Mouse (Mus musculus): ENCODE results near the gene Camkk1. TPM values are rescaled to one million over a fixed set of nuclear protein-coding genes. Genes with fewer than 3 reads are reported as not detected.

Camkk1 gene
- polyA plus RNA-seq (2012; rRNA removed), result 6.5 and 6.8 TPM in 2 replicates

DNA sequence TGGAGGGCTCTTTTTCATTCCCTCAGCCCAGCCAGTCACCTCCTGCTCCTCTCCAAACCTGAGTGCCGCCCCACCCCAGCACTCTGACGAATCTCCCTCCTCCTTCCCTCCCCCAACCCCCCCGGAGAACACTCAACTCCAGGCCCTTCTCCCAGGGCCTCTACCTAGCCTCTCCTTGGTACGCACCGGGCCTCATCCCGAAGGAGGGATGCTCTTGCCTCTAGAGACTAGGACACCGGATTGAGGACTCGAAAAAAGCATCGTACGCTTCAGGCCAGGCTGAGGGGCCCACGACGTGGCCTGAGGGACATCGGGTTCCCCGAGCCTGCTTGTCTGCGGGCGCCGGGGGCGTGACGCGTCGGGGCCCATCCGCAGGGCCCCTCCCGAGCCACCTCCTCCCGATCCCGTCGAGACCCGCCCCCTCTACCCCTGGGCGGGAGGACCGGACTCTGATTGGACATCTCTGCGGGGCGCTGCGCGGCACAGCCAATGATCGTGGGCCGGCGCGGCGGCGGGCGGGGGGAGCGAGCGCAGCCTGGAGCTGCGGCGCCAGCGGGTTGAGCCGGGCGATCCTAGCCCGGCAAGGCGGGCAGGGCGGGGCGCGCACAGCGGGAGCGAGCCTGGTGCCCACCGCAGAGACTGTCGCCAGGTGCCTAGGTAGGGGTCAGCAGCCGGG is at the start of gene Camkk1:
Gene Camkk1 (plus strand): TSS at position 538 of the 676 bp plus-strand sequence.
- DNase-seq (ENCODE audit: low read depth), result no peak

DNA sequence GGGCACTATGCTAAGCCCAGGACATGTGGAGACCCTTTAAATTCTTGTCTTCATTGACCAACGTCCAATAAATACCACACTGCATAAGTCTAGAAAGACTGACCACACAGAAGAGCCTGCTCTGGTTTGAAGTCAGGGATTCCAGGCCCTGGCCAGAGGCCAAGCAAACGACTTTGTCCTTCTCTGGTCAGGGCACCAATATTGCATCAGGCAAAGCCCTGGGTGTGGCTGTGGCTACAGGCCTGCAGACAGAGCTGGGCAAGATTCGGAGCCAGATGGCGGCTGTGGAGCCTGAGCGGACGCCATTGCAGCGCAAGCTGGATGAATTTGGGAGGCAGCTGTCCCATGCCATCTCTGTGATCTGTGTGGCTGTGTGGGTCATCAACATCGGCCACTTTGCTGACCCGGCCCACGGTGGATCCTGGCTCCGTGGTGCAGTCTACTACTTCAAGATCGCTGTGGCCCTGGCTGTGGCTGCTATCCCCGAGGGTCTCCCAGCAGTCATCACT is 43.8 kb upstream of the Camkk1 start:
- DNase-seq (ENCODE audit: low read depth), result no peak

DNA sequence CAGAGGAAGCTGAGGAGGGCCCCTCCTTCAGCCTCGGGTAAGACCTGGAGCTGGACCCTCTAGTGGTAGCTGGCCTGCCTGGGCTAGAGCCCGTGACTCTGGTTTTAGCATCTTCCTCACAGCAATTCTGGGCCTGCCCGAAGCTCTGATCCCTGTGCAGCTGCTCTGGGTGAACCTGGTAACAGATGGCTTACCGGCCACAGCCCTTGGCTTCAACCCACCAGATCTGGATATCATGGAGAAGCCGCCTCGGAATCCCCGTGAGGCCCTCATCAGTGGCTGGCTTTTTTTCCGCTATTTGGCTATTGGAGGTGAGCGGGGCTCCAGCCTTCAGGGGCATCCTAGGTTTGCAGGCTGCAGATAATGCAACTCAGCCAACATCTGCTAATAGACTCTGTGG is 36.3 kb upstream of the Camkk1 start:
- DNase-seq (ENCODE audit: low read depth), result no peak

DNA sequence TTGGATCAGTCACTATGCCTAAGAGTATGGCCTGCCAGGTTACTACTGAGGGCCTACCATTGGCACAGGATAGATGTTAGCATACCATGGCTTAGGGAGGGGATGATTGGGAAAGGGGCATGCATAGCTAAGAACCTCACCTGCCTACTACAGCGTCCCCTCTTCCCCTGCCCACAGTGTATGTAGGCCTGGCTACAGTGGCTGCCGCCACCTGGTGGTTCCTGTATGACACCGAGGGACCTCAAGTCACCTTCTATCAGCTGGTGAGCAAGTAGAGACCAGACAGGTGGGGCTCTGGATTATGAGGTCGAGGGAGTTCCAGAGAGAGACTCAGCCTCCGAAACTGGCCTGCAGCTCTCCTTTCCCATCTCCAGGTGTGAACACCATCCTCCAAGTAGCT is 35.5 kb upstream of the Camkk1 start:
- DNase-seq (ENCODE audit: low read depth), result no peak

DNA sequence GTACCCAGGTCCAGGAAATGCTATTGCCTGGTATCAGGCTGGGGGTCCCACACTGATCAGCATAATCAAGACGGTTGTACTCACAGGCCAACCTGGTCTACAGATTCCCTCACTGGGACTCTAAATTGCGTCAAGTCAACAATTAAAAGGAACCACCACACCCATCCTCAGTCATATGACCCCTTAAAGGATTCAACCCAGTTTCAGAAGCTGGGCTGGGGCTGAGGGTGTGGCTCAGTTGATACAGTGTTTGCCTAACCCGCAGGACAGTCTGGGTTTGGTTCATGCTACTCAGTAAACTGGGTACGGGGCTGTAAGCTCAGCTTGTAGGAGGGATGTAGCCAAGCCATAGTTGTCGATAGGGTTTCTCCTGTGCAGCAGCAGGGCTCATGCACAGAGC is 32.1 kb upstream of the Camkk1 start:
- no peak for DNase-seq (ENCODE audit: low read depth)

DNA sequence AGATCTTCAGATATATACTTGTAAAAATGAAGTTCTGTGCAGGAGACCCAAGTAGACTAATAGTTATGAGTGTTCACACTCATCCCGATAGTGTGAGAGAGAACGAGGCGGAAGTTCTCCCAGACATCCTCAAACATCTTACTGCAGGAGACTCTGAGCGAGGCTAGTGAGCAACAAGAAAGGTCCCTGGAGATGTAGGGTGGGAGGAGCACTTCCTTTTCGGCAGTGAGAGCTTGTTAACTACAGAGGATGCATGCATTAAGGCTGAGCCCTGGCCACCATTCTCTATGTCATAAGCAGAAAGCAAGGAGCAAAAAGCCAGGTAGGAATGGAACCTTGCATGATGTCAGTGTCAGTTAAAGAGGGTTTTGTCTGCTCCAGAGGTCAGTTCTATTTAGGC is 31.6 kb upstream of the Camkk1 start:
- no peak for DNase-seq (ENCODE audit: low read depth)

DNA sequence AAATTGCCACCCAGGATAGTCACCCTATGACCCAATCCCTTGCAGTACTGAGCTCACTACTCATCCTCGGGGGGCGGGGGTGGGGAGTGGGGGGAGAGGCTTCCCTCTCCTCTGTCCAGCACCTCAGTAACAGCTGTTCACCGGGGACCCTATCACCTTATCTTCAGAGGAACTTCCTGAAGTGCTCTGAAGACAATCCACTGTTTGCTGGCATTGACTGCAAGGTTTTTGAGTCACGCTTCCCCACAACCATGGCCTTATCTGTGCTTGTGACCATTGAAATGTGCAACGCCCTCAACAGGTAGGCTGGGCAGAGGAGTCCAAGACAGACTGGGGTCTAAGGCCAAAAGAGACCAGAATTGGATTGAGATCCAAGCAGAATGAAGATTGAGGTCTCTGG is 31.0 kb upstream of the Camkk1 start:
- DNase-seq (ENCODE audit: low read depth), result no peak

DNA sequence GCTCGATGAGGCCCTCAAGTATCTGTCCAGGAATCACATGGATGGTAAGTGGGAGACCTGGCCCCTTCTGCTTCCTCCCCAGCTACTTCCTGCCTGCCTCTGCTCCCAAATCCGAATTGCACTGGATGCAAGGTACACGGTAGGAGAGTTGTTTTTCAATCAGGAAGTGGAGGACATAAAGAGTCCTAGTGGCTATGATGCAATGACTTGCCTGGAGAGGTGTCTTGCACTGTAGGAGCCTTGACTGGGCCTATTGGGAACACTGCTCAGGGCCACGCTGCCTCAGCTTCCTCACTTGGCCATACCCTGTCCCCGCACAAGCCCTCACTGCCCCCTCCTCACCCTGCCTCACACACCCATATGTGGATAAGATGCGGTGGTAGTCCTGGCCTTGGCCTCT is 29.8 kb upstream of the Camkk1 start:
- DNase-seq (ENCODE audit: low read depth), result no peak

DNA sequence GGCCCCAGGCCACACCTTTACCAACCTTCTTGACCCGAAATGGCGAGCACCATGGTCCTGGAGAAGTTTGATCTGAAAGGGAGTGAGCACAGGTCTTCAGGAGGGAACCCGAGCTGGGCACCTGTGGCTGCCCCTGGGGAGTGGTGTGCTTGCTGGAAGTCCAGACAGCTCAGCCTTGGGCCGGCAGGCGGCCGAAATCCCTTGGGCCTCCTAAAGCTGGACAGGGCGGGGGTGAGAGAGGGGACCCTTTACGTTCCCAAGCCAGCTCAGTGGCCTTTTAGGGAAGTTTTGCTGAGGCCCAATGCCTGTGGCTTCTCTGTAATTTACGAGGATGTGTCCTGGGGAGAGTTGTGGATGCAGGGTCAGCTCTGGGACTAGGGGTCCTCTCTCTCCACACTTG is 28.1 kb upstream of the Camkk1 start:
- DNase-seq (ENCODE audit: low read depth), result no peak

DNA sequence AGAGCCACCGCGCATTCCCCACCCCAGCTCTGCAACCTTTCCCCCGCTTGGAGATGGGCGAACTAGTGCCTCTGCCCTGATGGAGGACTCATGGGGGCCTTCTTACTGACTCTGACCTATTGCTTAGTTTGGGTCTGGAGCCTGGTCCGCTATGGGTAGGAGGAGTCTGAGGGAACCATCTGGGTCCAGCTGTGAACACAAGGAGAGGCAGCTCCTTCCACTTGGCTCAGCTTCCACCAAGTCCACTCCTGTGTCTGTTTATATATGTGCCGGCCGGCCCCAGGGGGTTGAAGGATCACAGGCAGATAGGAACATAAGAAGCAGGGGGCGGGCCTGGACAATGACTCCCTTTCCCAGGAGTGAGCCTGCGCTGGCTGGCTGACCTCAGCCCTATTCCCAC is 26.8 kb upstream of the Camkk1 start:
- DNase-seq (ENCODE audit: low read depth), result no peak

DNA sequence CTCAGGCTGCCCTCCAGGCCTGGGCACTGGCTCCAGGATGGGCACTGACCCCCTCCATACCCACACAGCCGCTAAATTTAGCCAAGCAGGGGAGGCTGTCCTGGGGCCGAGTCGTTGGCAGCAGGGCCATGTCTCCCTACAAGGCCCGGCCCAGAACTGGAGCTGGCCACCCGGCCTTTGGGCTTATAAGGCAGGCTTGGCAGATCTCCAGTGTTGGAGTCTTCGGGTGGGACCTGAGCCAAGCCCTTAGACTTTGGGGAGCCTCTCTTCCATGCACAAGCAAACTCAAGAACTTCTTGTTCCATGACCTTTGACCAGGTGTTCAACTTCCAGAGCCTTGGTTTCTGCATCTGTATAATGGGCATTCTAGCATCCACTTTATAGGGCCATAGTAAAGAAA is 22.5 kb upstream of the Camkk1 start:
- no peak for DNase-seq (ENCODE audit: low read depth)

DNA sequence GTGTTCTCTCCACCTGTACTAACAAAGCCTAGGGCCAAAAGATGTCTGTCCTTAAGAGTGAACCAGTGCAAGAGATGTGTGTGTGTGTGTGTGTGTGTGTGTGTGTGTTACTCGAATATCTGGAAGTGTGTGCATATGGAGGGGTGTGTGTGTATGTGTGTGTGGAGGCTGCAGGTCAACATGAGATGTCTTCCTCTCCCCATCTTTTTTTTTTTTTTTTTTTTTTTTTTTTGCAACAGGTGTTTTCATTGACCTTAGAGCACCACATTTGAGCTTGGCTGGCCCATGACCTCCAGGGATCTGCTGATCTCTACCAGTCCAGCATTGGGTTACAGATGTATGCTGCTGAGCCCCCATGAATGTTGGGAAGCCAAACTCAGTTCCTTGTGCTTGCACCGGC is 22.0 kb upstream of the Camkk1 start:
- DNase-seq (ENCODE audit: low read depth), result no peak

DNA sequence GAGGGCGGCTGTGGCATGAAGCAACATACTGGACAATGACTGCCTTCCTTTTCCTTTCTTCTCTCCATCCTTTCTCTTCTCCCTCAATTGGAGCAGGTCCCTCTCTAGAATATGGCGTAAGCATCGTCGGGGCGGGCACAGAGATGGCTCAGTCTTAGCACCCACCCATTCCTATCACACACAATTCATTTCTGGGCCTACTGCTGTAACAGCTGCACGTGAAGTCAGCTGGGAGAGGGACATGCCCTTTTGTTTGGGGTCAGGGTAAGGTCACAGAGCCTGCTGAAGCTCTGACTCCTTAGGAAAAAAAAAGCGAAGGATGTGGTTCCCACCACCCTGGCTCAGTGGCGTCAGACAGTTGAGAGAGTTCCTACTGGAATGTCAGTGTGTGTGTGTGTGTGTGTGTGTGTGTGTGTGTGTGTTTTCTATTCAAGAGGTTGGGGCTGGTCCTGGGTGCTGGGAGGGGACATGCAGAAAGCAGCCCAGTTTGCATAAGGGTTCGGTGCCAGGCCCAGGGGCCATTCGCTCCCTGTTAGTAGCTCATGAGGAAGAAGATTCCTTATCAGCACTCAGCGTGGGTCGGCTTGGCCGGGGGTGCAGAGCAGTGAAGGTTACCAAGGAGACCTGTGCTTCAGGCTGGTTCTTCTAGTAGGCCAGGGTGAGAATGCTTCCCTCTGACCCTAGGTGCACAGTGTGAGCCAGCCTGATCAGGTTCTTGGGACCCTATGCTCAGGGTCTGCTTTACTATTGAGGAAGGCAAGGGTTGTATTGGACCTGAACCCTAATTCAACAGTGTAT is 21.1 kb upstream of the Camkk1 start:
- no peak for DNase-seq (ENCODE audit: low read depth)

DNA sequence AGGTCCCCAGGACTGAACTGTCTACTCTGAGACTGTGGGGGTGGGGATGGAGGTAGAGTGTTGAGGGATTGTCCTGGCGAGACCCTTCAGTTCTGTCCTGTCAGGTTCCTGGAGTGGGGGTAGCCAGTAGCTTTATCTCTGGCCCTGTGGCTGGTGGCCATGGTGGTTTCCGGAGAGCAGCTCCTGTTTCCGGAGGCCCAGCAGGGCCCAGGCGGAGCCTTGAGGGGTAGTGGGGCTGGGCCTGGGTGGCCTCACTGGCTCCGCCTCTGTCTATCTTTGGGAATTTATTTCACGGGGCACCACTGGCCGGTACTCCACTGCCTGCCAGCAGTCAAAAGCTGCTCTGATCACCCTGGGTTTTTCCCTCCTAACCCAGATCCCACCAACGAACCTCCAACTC is 20.0 kb upstream of the Camkk1 start, which contains the start of gene P2rx1:
Gene P2rx1 (plus strand): TSS at position 333 of the 400 bp plus-strand sequence.
- DNase-seq (ENCODE audit: low read depth), result no peak

DNA sequence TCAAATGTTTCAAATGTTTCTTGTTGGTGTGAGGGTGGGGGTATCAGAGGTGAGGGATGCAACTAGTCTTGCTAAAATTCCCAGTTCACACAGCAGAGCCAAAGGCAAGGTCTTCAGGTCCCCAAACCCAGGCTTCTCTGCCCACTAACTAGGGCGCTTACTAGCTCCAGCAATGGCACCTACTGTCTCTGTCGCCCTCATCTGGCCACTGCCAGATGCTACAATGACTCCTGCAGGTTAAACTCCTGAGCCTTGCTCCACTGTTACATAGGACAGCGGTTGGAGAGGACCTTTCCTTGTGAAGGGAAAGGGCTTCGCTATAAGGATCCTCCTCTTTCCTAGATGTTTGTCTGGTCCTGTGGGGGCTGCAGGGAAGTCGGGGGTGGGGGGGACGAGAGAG is 17.8 kb upstream of the Camkk1 start:
- DNase-seq (ENCODE audit: low read depth), result no peak

DNA sequence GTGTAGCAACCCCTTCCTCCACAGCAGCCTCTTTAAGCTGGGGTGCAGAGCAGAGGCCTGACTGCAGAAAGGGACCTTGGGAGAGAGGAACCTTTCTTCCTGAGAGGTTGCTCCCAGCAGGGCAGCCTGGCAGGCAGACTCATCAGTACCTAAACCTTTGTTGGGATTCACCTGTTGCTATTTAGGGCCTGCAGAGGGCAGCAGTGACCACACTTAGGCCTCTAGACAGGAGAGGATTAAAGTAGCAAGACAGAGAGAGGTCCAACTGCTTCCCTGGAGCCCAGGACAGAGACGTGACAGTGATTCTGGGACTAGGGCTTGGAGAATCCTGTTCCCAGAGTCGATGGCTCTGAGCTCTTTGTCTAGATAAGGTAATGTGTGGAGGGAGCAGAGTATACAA is 12.4 kb upstream of the Camkk1 start:
- no peak for DNase-seq (ENCODE audit: low read depth)

DNA sequence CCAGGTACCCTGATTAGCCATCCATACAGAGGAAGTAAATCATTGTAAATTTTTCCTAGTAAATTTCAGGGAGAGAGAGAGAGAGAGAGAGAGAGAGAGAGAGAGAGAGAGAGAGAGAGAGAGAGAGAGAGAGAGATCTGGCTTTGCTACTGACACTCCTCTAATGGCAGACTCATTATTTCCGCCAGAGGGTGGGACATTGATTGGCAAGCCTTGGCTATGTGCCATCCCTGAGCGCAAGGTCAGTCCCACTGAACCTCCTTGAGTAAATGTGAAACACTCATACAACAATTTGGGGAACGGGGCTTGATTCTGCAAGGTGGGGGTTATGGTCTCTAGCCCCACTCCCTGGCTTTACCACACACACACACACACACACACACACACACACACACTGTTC is 11.7 kb upstream of the Camkk1 start:
- DNase-seq (ENCODE audit: low read depth), result no peak

DNA sequence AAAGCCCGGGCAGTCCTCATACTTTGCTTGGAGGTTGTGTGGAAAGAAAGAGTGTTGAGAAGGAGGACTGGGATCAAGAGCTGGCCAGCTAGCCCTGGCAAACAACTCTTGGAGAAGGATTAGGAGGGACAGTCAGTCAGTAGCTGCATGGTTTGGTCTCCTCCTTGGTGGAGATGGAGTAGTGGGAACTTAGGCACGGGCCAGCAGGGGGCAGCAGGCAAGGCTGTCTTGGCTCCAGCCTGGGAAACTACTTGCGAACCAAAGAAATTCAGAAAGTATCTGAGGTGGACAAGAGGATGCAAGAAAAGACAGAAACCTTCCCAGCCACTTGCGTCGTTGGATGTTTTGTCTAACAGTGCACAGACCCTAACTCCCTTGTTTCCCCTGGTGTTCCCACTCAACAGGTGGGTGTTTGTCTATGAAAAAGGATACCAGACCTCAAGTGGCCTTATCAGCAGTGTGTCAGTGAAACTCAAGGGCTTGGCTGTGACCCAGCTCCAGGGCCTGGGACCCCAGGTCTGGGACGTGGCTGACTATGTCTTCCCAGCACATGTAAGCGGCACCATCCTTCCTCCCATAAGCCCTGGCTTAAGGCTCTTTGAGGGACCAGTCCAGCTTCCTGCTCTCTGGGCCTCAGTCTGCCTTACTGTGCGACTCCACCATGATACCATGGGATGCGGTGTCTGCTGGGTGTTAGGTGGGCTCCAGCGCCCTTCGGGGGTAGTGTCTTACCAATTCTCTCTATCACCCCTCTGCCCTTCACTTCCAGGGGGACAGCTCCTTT is 10.9 kb upstream of the Camkk1 start:
- DNase-seq (ENCODE audit: low read depth), result no peak

DNA sequence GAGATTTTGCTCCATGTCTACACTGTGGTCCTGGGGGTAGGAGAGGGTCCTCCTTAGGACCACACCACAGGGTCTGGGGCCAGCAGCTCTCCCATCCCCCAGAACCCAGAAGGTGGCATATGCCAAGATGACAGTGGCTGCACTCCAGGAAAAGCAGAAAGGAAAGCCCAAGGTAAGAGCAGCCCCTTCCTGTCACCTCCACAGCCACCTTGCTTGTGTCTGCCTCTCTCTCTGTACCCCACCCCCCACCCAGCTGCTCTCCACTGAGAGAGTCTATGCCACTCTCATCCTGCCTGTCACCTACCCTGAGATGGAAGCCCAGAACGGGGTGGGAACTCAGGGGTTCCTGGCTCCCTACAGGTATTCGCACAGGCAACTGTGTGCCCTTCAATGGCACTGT is 10.0 kb upstream of the Camkk1 start:
- no peak for DNase-seq (ENCODE audit: low read depth)

DNA sequence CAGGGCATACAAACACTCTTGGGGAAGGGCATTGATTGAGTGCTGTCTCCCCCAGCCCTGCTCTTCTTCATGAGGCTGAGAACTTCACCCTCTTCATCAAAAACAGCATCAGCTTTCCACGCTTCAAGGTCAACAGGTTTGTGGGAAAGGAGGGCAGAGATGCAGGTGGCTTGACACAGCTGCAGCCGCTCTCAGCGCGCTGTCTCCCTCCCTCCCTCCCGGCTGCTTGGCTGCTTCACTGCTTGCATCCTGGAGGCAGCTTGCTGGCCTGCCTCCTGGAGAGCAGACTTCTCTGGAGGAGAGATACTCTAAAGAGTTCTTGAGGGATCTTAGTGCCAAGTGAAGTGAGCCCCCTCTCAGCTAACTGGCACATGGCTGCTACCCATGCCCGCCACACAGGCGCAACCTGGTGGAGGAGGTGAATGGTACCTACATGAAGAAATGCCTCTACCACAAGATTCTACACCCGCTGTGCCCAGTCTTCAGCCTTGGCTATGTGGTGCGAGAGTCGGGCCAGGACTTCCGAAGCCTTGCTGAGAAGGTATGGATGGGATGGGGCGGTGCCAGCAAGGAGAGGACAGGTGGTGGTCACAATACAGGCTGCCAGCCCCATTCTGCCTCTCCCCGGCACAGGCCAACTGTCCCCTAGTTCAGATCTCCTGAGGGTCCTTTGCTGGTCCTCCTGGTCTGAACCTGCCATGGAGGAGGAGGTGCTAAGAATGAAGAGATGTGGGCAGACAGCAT is 9.1 kb upstream of the Camkk1 start:
- no peak for DNase-seq (ENCODE audit: low read depth)

DNA sequence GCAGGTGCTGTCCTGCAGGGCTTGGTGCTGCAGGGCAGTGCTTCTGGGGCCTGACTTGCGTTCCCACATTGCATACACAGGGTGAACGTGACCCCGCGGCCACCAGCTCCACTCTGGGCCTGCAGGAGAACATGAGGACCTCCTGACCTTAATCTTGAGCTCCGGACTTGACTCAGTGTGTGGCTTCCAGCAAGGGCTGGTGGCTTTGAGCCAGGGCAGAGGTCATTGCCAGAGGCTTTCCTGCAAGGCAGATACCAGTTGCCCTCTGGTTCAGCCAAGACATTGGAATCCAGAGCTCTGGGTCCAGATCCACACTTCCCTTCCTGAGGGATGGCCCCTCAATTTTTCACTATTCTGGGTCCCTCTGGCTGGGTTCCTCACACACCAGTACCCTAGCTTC is 4.8 kb upstream of the Camkk1 start:
- no peak for DNase-seq (ENCODE audit: low read depth)

DNA sequence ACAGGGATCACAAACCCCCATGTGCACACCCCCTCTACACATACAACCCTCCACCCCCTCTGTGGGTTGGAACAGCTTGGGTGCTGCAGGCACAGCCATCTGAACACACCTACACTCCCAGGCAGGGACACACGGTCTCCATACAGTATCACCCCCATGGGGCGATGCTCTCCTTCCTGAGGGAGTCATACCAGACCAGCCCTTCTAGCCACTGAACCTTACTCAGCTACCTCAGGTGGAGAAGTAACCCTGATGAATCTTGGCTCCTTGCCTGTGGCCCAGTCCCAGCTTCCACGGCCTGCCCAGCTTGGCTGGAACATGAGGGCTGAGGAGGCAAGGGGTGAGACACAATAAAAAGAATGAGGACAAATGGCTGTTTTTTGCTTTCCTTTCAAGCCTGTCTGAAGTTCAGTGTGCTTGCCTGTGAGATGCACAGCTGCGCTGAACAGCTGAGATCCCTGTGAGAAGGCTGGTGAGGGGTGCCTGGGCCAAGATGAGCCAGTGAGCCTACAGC is 3.9 kb upstream of the Camkk1 start:
- no peak for DNase-seq (ENCODE audit: low read depth)
